ENCODE assay signal across 8 mouse cellular contexts in genomic region chr4:4792141-4792991, GRCm38 (mm10). TPM values are rescaled to one million over a fixed set of nuclear protein-coding genes. Genes with fewer than 3 reads are reported as not detected.
DNase-seq lines count a peak whose midpoint lies in the region; ATAC-seq lines count a peak whose summit lies in the region.

No protein-coding gene starts in this region.

- peak; percentile 78 for ATAC-seq in intestine, embryonic 16.5 days
- peak; percentile 56 for ATAC-seq in limb, embryonic 11.5 days (ENCODE audit: insufficient number of reproducible peaks, low FRiP score, low TSS enrichment, low read depth)
- ATAC-seq in midbrain, embryonic 14.5 days (ENCODE audit: low FRiP score, low TSS enrichment) = peak; percentile 77

- H3K4me2 ChIP-seq in intestine, embryonic 16.5 days (ENCODE audit: low read depth, low read length) = peak overlapping the region; percentile 65
- peak overlapping the region; percentile 49 for H3K4me2 ChIP-seq in limb, embryonic 11.5 days (ENCODE audit: low read depth, severe bottlenecking)
- peak overlapping the region; percentile 69 for H3K4me2 ChIP-seq in midbrain, embryonic 14.5 days (ENCODE audit: low read length)

- H3K27ac ChIP-seq in intestine, embryonic 16.5 days (ENCODE audit: low read length) = peak overlapping the region; percentile 89
- H3K27ac ChIP-seq in limb, embryonic 11.5 days (replicated peaks; ENCODE audit: low read depth, low read length) = peak overlapping the region; percentile 68
- peak overlapping the region; percentile 88 for H3K27ac ChIP-seq in midbrain, embryonic 14.5 days (replicated peaks; ENCODE audit: low read depth, low read length)

- WGBS in intestine, embryonic 16.5 days = under 1% methylated on average over 61 of the region's 61 CpGs
- 1% methylated on average over 59 of the region's 61 CpGs for WGBS in limb, embryonic 11.5 days
- under 1% methylated on average over 61 of the region's 61 CpGs for WGBS in midbrain, embryonic 14.5 days

- H3K27me3 ChIP-seq in intestine, embryonic 16.5 days (replicated peaks; ENCODE audit: control insufficient read depth, insufficient read depth, low read length) = no peaks in the 10 kb centered on the region
- H3K27me3 ChIP-seq in limb, embryonic 11.5 days (ENCODE audit: control insufficient read depth, insufficient read depth, low read length) = no peaks in the 10 kb centered on the region
- no peaks in the 10 kb centered on the region for H3K27me3 ChIP-seq in midbrain, embryonic 14.5 days (ENCODE audit: control insufficient read depth, insufficient read depth, low read length)

- peak overlapping the region; percentile 98 for H3K4me3 ChIP-seq in intestine, embryonic 16.5 days (ENCODE audit: low read length)
- peak overlapping the region; percentile 91 for H3K4me3 ChIP-seq in limb, embryonic 11.5 days (ENCODE audit: low read depth, low read length)
- peak overlapping the region; percentile 99 for H3K4me3 ChIP-seq in midbrain, embryonic 14.5 days (replicated peaks; ENCODE audit: low read depth, low read length)

- H3K9me3 ChIP-seq in intestine, embryonic 16.5 days (ENCODE audit: control insufficient read depth, low read length) = no peaks in the 10 kb centered on the region
- no peaks in the 10 kb centered on the region for H3K9me3 ChIP-seq in limb, embryonic 11.5 days (ENCODE audit: control insufficient read depth, low read length)
- H3K9me3 ChIP-seq in midbrain, embryonic 14.5 days (ENCODE audit: control insufficient read depth, low read length) = no peaks in the 10 kb centered on the region

- H3K36me3 ChIP-seq in intestine, embryonic 16.5 days (ENCODE audit: control insufficient read depth, insufficient read depth, low read length) = no peaks in the 10 kb centered on the region
- no peaks in the 10 kb centered on the region for H3K36me3 ChIP-seq in limb, embryonic 11.5 days (ENCODE audit: control insufficient read depth, insufficient read depth, low read length)
- no peaks in the 10 kb centered on the region for H3K36me3 ChIP-seq in midbrain, embryonic 14.5 days (ENCODE audit: control insufficient read depth, insufficient read depth, low read length)

- peak overlapping the region; percentile 98 for H3K9ac ChIP-seq in intestine, embryonic 16.5 days (ENCODE audit: low read depth, low read length)
- H3K9ac ChIP-seq in limb, embryonic 11.5 days (ENCODE audit: low read length) = peak overlapping the region; percentile 96
- H3K9ac ChIP-seq in midbrain, embryonic 14.5 days (replicated peaks; ENCODE audit: low read length) = peak overlapping the region; percentile 97

- peaks cover 8% of the 10 kb centered on the region; the same call in 1 of the 2 replicates for H3K4me1 ChIP-seq in intestine, embryonic 16.5 days (ENCODE audit: control insufficient read depth, insufficient read depth, low read length)
- 0 out of 2 replicates have a peak, but pooled peaks cover 3% of the 10 kb centered on the region for H3K4me1 ChIP-seq in limb, embryonic 11.5 days (ENCODE audit: control insufficient read depth, insufficient read depth, low read length)
- peaks cover 23% of the 10 kb centered on the region for H3K4me1 ChIP-seq in midbrain, embryonic 14.5 days (ENCODE audit: control insufficient read depth, insufficient read depth, low read length)

- DNase-seq in lung, adult 18-20 months = peak; percentile 50 to 58
- no peak for DNase-seq in lung, postnatal 4 days
- DNase-seq in cerebellum, postnatal 14 days = peak; percentile 72 to 77
- peak; percentile 47 to 48 for DNase-seq in frontal cortex, postnatal 36 days (ENCODE audit: low spot score in 2 of 2)
- DNase-seq in limb, embryonic 11.5 days (ENCODE audit: low spot score) = peak; percentile 73
- DNase-seq in midbrain, embryonic 14.5 days = peak; percentile 69
- DNase-seq in spleen, postnatal 36 days (ENCODE audit: low spot score in 2 of 2) = peak; percentile 16 to 31

RNA-seq across cellular contexts. Expression of gene Impad1, which starts 0.8 kb away (rescaled TPM):
- 25.9 and 28.4 TPM in 2 replicates for polyA plus RNA-seq in intestine, embryonic 16.5 days (2015; fragmentation: Nextera tagmentation; extraction: Ambion mirVana)
- polyA plus RNA-seq in limb, embryonic 11.5 days (2014; fragmentation: Nextera tagmentation; extraction: Ambion mirVana) = 45.6 and 45.7 TPM in 2 replicates
- polyA plus RNA-seq in midbrain, embryonic 14.5 days (2014; fragmentation: Nextera tagmentation; extraction: Ambion mirVana) = 55.4 and 56.0 TPM in 2 replicates

Comparison
In these comparisons a context has a peak if more than half of its experiments do, and no peak if none do; other contexts are left out.
1. DNase-seq: peak in lung, adult 18-20 months (2 of 2), cerebellum, postnatal 14 days (2 of 2), frontal cortex, postnatal 36 days (2 of 2), limb, embryonic 11.5 days (single experiment), midbrain, embryonic 14.5 days (single experiment) and spleen, postnatal 36 days (2 of 2); none in lung, postnatal 4 days (0 of 2).
2. Peak in every context shown above with its lines, with median percentiles within 50 percentile points of each other: ATAC-seq, H3K27ac ChIP-seq, H3K4me2 ChIP-seq, H3K4me3 ChIP-seq and H3K9ac ChIP-seq.